Mouse (Mus musculus) embryonic facial prominence, embryonic 11.5 days (tissue): Measurements from ENCODE around the gene Mlxipl. TPM values are rescaled to one million over a fixed set of nuclear protein-coding genes. Genes with fewer than 3 reads are reported as not detected.

Source experiments
- ATAC-seq: fragments of 200-750 bp; cut with Nextera tagmentation; replicated peaks from 2 replicates; pipeline ENCODE4 v1.8.0; 2017; ENCODE audit warnings: low read depth; ENCODE audit not compliant: insufficient number of reproducible peaks, low FRiP score, low TSS enrichment
- DNase-seq: peaks from one replicate; pipeline ENCODE4 v3.0.0-alpha.2; 2015; ENCODE audit warnings: low spot score
- H3K27ac ChIP-seq: fragments of 300-500 bp; sonication (generic); replicated peaks from 2 replicates; pipeline ENCODE4 v1.5.1; 2014; ENCODE audit warnings: mild to moderate bottlenecking, low read depth, low read length, control low read depth
- H3K27me3 ChIP-seq: fragments of 300-500 bp; sonication (generic); 2 replicates; pipeline ENCODE4 v1.6.1; 2014; ENCODE audit warnings: mild to moderate bottlenecking, low read length, moderate library complexity, mixed read lengths; ENCODE audit not compliant: control insufficient read depth, insufficient read depth
- H3K36me3 ChIP-seq: fragments of 300-500 bp; sonication (generic); replicated peaks from 2 replicates; pipeline ENCODE4 v1.6.1; 2014; ENCODE audit warnings: low read depth, mild to moderate bottlenecking, low read length, moderate library complexity, mixed read lengths; ENCODE audit not compliant: control insufficient read depth, insufficient read depth
- H3K4me1 ChIP-seq: fragments of 300-500 bp; sonication (generic); 2 replicates; pipeline ENCODE4 v1.6.1; 2014; ENCODE audit warnings: low read length, mixed read lengths; ENCODE audit not compliant: control insufficient read depth, insufficient read depth
- H3K4me2 ChIP-seq: fragments of 300-500 bp; sonication (generic); 2 replicates; pipeline ENCODE4 v1.6.1; 2014; ENCODE audit warnings: low read depth, mild to moderate bottlenecking, control low read depth, low read length, moderate library complexity
- H3K4me3 ChIP-seq: fragments of 300-500 bp; sonication (generic); 2 replicates; pipeline ENCODE4 v1.5.1; 2014; ENCODE audit warnings: low read depth, low read length, control low read depth
- H3K9ac ChIP-seq: fragments of 300-500 bp; sonication (generic); replicated peaks from 2 replicates; pipeline ENCODE4 v1.6.1; 2014; ENCODE audit warnings: mild to moderate bottlenecking, control low read depth, low read length
- H3K9me3 ChIP-seq: fragments of 300-500 bp; sonication (generic); replicated peaks from 2 replicates; pipeline ENCODE4 v1.6.1; 2016; ENCODE audit warnings: mild to moderate bottlenecking, low read length, inconsistent platforms, mixed read lengths; ENCODE audit not compliant: control insufficient read depth
- WGBS: fragments of 180-500 bp; shearing (Covaris S2); extraction: QIAGEN DNeasy Blood & Tissue Kit; methylation state at CpG from one replicate; pipeline ENCODE4 v1.1.7; 2014; 5-methylcytosine and 5-hydroxymethylcytosine counted together
- polyA plus RNA-seq: library from polyadenylated mRNA; unstranded; fragments of >200 nt; fragmentation: Nextera tagmentation; extraction: Ambion mirVana; gene quantifications from 2 replicates; pipeline ENCODE4 v1.2.1, GENCODE M21; 2014

Mlxipl gene
- polyA plus RNA-seq, 1 experiment from 2014 or later: 1.9 TPM

- no peak overlapping the region for H3K4me3 ChIP-seq
- peak overlapping the region; percentile 47; the same call in 1 of the 2 replicates for H3K27ac ChIP-seq
- ATAC-seq (no peak), DNase-seq (no peak)
- no peaks in the 10 kb centered on the region for H3K27me3 ChIP-seq
- no peaks in the 10 kb centered on the region for H3K9me3 ChIP-seq
- peak overlapping the region; percentile 27 for H3K4me2 ChIP-seq
- H3K4me1 ChIP-seq: peaks cover 9% of the 10 kb centered on the region
- 19% methylated on average over 21 of the region's 26 CpGs for WGBS
- H3K9ac ChIP-seq: peak overlapping the region; percentile 32
- H3K36me3 ChIP-seq: peaks cover 5% of the 10 kb centered on the region
Observed at GRCm38 (mm10) chr5:135073349-135074150, 16.1 kb upstream of the Mlxipl start.

- no peak for ATAC-seq
- peaks cover 9% of the 10 kb centered on the region for H3K4me1 ChIP-seq
- H3K36me3 ChIP-seq: peaks cover 5% of the 10 kb centered on the region
- H3K9me3 ChIP-seq: no peaks in the 10 kb centered on the region
- DNase-seq: no peak
- no peaks in the 10 kb centered on the region for H3K27me3 ChIP-seq
- H3K4me2 ChIP-seq: no peak overlapping the region
- 66% methylated on average over 4 of the region's 4 CpGs for WGBS
- no peak overlapping the region for H3K9ac ChIP-seq
- H3K4me3 ChIP-seq: no peak overlapping the region
- H3K27ac ChIP-seq: no peak overlapping the region
Observed at GRCm38 (mm10) chr5:135075655-135076054, 14.0 kb upstream of the Mlxipl start.

- DNase-seq (no peak), ATAC-seq (no peak)
- Histone ChIP-seq H3K4me2 (no peak overlapping the region), H3K4me1 (peaks cover 9% of the 10 kb centered on the region), H3K27ac (no peak overlapping the region), H3K9ac (0 out of 2 replicates have a peak overlapping the region, but pooled peaks have one; percentile 32), H3K9me3 (no peaks in the 10 kb centered on the region), H3K36me3 (peaks cover 5% of the 10 kb centered on the region), H3K4me3 (no peak overlapping the region), H3K27me3 (no peaks in the 10 kb centered on the region)
- 88% methylated on average over 14 of the region's 14 CpGs for WGBS
Observed at GRCm38 (mm10) chr5:135076368-135076767, 13.3 kb upstream of the Mlxipl start.

GRCm38 (mm10) chr5:135076931-135077505 lies 12.7 kb upstream of the Mlxipl start:
- Histone ChIP-seq H3K9ac (peak overlapping the region; percentile 98), H3K36me3 (peaks cover 5% of the 10 kb centered on the region), H3K4me1 (peaks cover 9% of the 10 kb centered on the region), H3K4me3 (peak overlapping the region; percentile 97), H3K4me2 (peak overlapping the region; percentile 73), H3K27me3 (no peaks in the 10 kb centered on the region), H3K27ac (no peak overlapping the region; the same call in 1 of the 2 replicates), H3K9me3 (no peaks in the 10 kb centered on the region)
- ATAC-seq (peak; percentile 57), DNase-seq (peak; percentile 61)
- WGBS: 23% methylated on average over 14 of the region's 14 CpGs

GRCm38 (mm10) chr5:135077564-135078481 lies 11.9 kb upstream of the Mlxipl start, which contains the start of gene Vps37d:
Vps37d (minus strand) TSS chr5:135078266.
- under 1% methylated on average over 56 of the region's 83 CpGs for WGBS
- H3K27ac ChIP-seq: peak within 1 kb of the TSS; percentile 84
- H3K4me1 ChIP-seq: peaks cover 9% of the 10 kb centered on the region
- H3K36me3 ChIP-seq: no peaks in the 10 kb centered on the region; the same call in 1 of the 2 replicates
- DNase-seq: peak; percentile 94
- H3K27me3 ChIP-seq: no peaks in the 10 kb centered on the region
- peak; percentile 82 for ATAC-seq
- peak within 1 kb of the TSS; percentile 98 for H3K9ac ChIP-seq
- H3K4me2 ChIP-seq: peak within 1 kb of the TSS; percentile 73
- no peaks in the 10 kb centered on the region for H3K9me3 ChIP-seq
- peak within 1 kb of the TSS; percentile 97 for H3K4me3 ChIP-seq

GRCm38 (mm10) chr5:135078482-135078810 lies 11.2 kb upstream of the Mlxipl start:
- Histone ChIP-seq H3K36me3 (no peaks in the 10 kb centered on the region), H3K9me3 (no peaks in the 10 kb centered on the region), H3K27me3 (no peaks in the 10 kb centered on the region), H3K4me1 (peaks cover 3% of the 10 kb centered on the region; the same call in 1 of the 2 replicates), H3K9ac (peak overlapping the region; percentile 98), H3K4me3 (peak overlapping the region; percentile 97), H3K4me2 (peak overlapping the region; percentile 73), H3K27ac (no peak overlapping the region)
- no peak; the same call in 1 of the 2 replicates for ATAC-seq
- 1% methylated on average over 11 of the region's 11 CpGs for WGBS
- no peak for DNase-seq

GRCm38 (mm10) chr5:135079578-135079977 lies 10.1 kb upstream of the Mlxipl start:
- DNase-seq: no peak

More at GRCm38 (mm10) chr5:135079578-135079977, 10.1 kb upstream of the Mlxipl start:
- no peaks in the 10 kb centered on the region for H3K36me3 ChIP-seq
- H3K27ac ChIP-seq: no peak overlapping the region
- no peak overlapping the region for H3K4me2 ChIP-seq
- ATAC-seq: no peak
- no peaks in the 10 kb centered on the region for H3K9me3 ChIP-seq
- H3K27me3 ChIP-seq: no peaks in the 10 kb centered on the region
- H3K4me1 ChIP-seq: no peaks in the 10 kb centered on the region
- no peak overlapping the region for H3K4me3 ChIP-seq
- 92% methylated on average over 2 of the region's 2 CpGs for WGBS
- no peak overlapping the region for H3K9ac ChIP-seq
